Mouse (Mus musculus): ENCODE measurements around the gene Mark3. TPM values are rescaled to one million over a fixed set of nuclear protein-coding genes. Genes with fewer than 3 reads are reported as not detected.
A peak's percentile ranks its signal among the peaks of the same experiment; 100 is the strongest.

Gene Mark3
- total and polyA plus RNA-seq, 2 experiments from 2014 or later = 36.9 to 172 TPM

DNA sequence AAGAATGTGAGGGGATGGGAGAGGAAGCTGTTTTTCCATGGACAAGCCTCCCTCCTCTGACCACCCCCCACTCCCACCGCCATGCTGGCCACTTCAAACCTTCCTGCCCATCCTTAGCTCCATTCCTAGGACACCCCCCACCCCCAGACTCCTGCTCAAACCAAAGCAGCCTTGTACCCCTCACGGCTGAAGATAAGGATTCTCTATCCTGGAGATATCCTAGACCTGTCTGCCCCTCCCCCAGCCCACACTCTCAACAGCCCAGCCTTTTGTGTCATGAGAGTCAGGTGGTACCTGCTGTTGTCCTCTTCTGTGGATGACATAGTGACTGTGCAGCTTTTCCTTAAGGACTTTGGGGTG, 113.7 kb downstream of the Mark3 start:
- Histone ChIP-seq H3K27me3 (ENCODE audit: insufficient read depth, low read length) (no peaks in the 10 kb centered on the region), H3K4me1 (ENCODE audit: insufficient read depth) (0 out of 2 replicates have a peak, but pooled peaks cover 7% of the 10 kb centered on the region), H3K36me3 (ENCODE audit: insufficient read depth) (no peaks in the 10 kb centered on the region), H3K9me3 (ENCODE audit: low read length) (no peaks in the 10 kb centered on the region), H3K4me2 (ENCODE audit: low read depth) (no peak overlapping the region), H3K27ac (ENCODE audit: low read depth, low read length) (peak overlapping the region; percentile 79), H3K9ac (peak overlapping the region; percentile 14; the same call in 1 of the 2 replicates), H3K4me3 (ENCODE audit: low read depth, low read length) (no peak overlapping the region)
- ATAC-seq (no peak), DNase-seq (no peak)
- WGBS = 25% methylated on average over 2 of the region's 2 CpGs
- TF ChIP-seq CTCF (IDR thresholded peaks at IDR 0.05; ENCODE audit: low read depth) = no peak

DNA sequence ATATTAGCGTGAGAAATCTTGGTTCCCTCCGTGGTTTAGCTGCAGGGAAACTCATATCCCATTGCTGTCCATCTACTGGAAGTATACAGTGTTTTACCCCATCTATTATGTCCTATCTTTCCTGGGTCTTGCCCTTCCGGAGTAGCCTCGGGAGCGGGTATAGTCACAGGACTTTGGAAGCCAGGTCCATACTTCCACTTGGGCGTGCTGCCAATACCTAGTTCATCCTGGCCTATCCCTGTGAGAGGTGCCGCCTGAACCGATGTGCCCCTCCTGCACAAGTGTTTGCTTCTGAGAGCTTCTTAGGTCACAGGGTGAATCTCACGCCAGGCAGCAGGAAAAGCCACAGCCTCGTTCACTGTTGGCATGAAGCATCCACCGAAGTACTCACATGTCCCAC, 115.1 kb downstream of the Mark3 start:
- no peak overlapping the region for H3K27ac ChIP-seq (ENCODE audit: low read depth, low read length)
- H3K36me3 ChIP-seq (ENCODE audit: insufficient read depth) = no peaks in the 10 kb centered on the region
- no peak overlapping the region for H3K9ac ChIP-seq
- peaks cover 19% of the 10 kb centered on the region for H3K4me1 ChIP-seq (ENCODE audit: insufficient read depth)
- no peak overlapping the region for H3K4me3 ChIP-seq (ENCODE audit: low read depth, low read length)
- H3K9me3 ChIP-seq (ENCODE audit: low read length) = no peaks in the 10 kb centered on the region
- ATAC-seq = no peak
- H3K27me3 ChIP-seq (ENCODE audit: insufficient read depth, low read length) = no peaks in the 10 kb centered on the region
- no peak for TF ChIP-seq CTCF (IDR thresholded peaks at IDR 0.05; ENCODE audit: low read depth)
- H3K4me2 ChIP-seq (ENCODE audit: low read depth) = no peak overlapping the region
- WGBS = 76% methylated on average over 11 of the region's 11 CpGs
- no peak for DNase-seq

- H3K4me2 ChIP-seq (ENCODE audit: low read depth) = no peak overlapping the region
- peak; percentile 28 for ATAC-seq
- no peaks in the 10 kb centered on the region for H3K36me3 ChIP-seq (ENCODE audit: insufficient read depth)
- no peak overlapping the region for H3K9ac ChIP-seq
- no peaks in the 10 kb centered on the region for H3K27me3 ChIP-seq (ENCODE audit: insufficient read depth, low read length)
- peak; percentile 58 for DNase-seq
- no peak overlapping the region for H3K4me3 ChIP-seq (ENCODE audit: low read depth, low read length)
- TF ChIP-seq CTCF (IDR thresholded peaks at IDR 0.05; ENCODE audit: low read depth) = peak; percentile 23; the same call in 1 of the 2 replicates
- H3K9me3 ChIP-seq (ENCODE audit: low read length) = no peaks in the 10 kb centered on the region
- WGBS = 16% methylated on average over 5 of the region's 5 CpGs
- peaks cover 29% of the 10 kb centered on the region for H3K4me1 ChIP-seq (ENCODE audit: insufficient read depth)
- H3K27ac ChIP-seq (ENCODE audit: low read depth, low read length) = peak overlapping the region; percentile 62
These were observed 117.1 kb downstream of the Mark3 start for GRCm38 (mm10) chr12:111691346-111691872.

GRCm38 (mm10) chr12:111692899-111693298, 118.6 kb downstream of the Mark3 start:
- no peak overlapping the region for H3K4me2 ChIP-seq (ENCODE audit: low read depth)
- H3K4me1 ChIP-seq (ENCODE audit: insufficient read depth) = peaks cover 25% of the 10 kb centered on the region
- 61% methylated on average over 5 of the region's 5 CpGs for WGBS
- DNase-seq (no peak), ATAC-seq (no peak)
- H3K27ac ChIP-seq (ENCODE audit: low read depth, low read length) = peak overlapping the region; percentile 85
- H3K27me3 ChIP-seq (ENCODE audit: insufficient read depth, low read length) = no peaks in the 10 kb centered on the region
- H3K9me3 ChIP-seq (ENCODE audit: low read length) = no peaks in the 10 kb centered on the region
- no peak overlapping the region for H3K9ac ChIP-seq
- no peak overlapping the region for H3K4me3 ChIP-seq (ENCODE audit: low read depth, low read length)
- H3K36me3 ChIP-seq (ENCODE audit: insufficient read depth) = no peaks in the 10 kb centered on the region
- no peak for TF ChIP-seq CTCF (IDR thresholded peaks at IDR 0.05; ENCODE audit: low read depth)

GRCm38 (mm10) chr12:111693341-111694270, 119.3 kb downstream of the Mark3 start:
- ATAC-seq (peak; percentile 81), DNase-seq (peak; percentile 81)
- H3K27me3 ChIP-seq (ENCODE audit: insufficient read depth, low read length) = no peaks in the 10 kb centered on the region
- H3K9ac ChIP-seq = peak overlapping the region; percentile 33; the same call in 1 of the 2 replicates
- TF ChIP-seq CTCF (IDR thresholded peaks at IDR 0.05; ENCODE audit: low read depth) = no peak
- no peaks in the 10 kb centered on the region for H3K36me3 ChIP-seq (ENCODE audit: insufficient read depth)
- H3K4me3 ChIP-seq (ENCODE audit: low read depth, low read length) = no peak overlapping the region
- H3K9me3 ChIP-seq (ENCODE audit: low read length) = no peaks in the 10 kb centered on the region
- H3K27ac ChIP-seq (ENCODE audit: low read depth, low read length) = peak overlapping the region; percentile 85
- peak overlapping the region; percentile 21 for H3K4me2 ChIP-seq (ENCODE audit: low read depth)
- peaks cover 25% of the 10 kb centered on the region for H3K4me1 ChIP-seq (ENCODE audit: insufficient read depth)
- WGBS = 10% methylated on average over 18 of the region's 18 CpGs

- Histone ChIP-seq H3K9me3 (ENCODE audit: low read length) (no peaks in the 10 kb centered on the region), H3K9ac (0 out of 2 replicates have a peak overlapping the region, but pooled peaks have one; percentile 33), H3K27me3 (ENCODE audit: insufficient read depth, low read length) (no peaks in the 10 kb centered on the region), H3K4me3 (ENCODE audit: low read depth, low read length) (no peak overlapping the region), H3K36me3 (ENCODE audit: insufficient read depth) (no peaks in the 10 kb centered on the region), H3K27ac (ENCODE audit: low read depth, low read length) (peak overlapping the region; percentile 85), H3K4me2 (ENCODE audit: low read depth) (peak overlapping the region; percentile 21), H3K4me1 (ENCODE audit: insufficient read depth) (peaks cover 25% of the 10 kb centered on the region)
- peak; percentile 35 for ATAC-seq
- TF ChIP-seq CTCF (IDR thresholded peaks at IDR 0.05; ENCODE audit: low read depth) = no peak
- DNase-seq = no peak
- 3% methylated on average over 12 of the region's 12 CpGs for WGBS
These were observed 120.0 kb downstream of the Mark3 start for GRCm38 (mm10) chr12:111694271-111694781.

Measured in forebrain, postnatal 0 days (tissue).